Mouse (Mus musculus) limb, embryonic 11.5 days (tissue): ENCODE data around the gene Tapbpl. TPM values are rescaled to one million over a fixed set of nuclear protein-coding genes. Genes with fewer than 3 reads are reported as not detected.

Experiments used
- ATAC-seq: fragments of 200-750 bp; cut with Nextera tagmentation; 2 replicates; pipeline ENCODE4 v1.8.0; 2017; ENCODE audit warnings: low read depth; ENCODE audit not compliant: insufficient number of reproducible peaks, low FRiP score, low TSS enrichment
- DNase-seq: peaks from one replicate; pipeline ENCODE4 v3.0.0-alpha.2; 2015; ENCODE audit warnings: low spot score
- H3K27ac ChIP-seq: fragments of 300-500 bp; sonication (generic); replicated peaks from 2 replicates; pipeline ENCODE4 v1.5.1; 2014; ENCODE audit warnings: low read depth, mild to moderate bottlenecking, low read length
- H3K27me3 ChIP-seq: fragments of 300-500 bp; sonication (generic); 2 replicates; pipeline ENCODE4 v1.6.1; 2014; ENCODE audit warnings: mild to moderate bottlenecking, low read length, mixed read lengths; ENCODE audit not compliant: control insufficient read depth, insufficient read depth
- H3K36me3 ChIP-seq: fragments of 300-500 bp; sonication (generic); 2 replicates; pipeline ENCODE4 v1.6.1; 2014; ENCODE audit warnings: mild to moderate bottlenecking, low read length, moderate library complexity, mixed read lengths; ENCODE audit not compliant: control insufficient read depth, insufficient read depth
- H3K4me1 ChIP-seq: fragments of 300-500 bp; sonication (generic); 2 replicates; pipeline ENCODE4 v1.6.1; 2014; ENCODE audit warnings: low read length, mixed read lengths; ENCODE audit not compliant: control insufficient read depth, insufficient read depth
- H3K4me2 ChIP-seq: fragments of 300-500 bp; sonication (generic); 2 replicates; pipeline ENCODE4 v1.6.1; 2014; ENCODE audit warnings: low read depth, mild to moderate bottlenecking, moderate library complexity; ENCODE audit not compliant: severe bottlenecking
- H3K4me3 ChIP-seq: fragments of 300-500 bp; sonication (generic); 2 replicates; pipeline ENCODE4 v1.5.1; 2014; ENCODE audit warnings: low read depth, low read length
- H3K9ac ChIP-seq: fragments of 300-500 bp; sonication (generic); 2 replicates; pipeline ENCODE4 v1.6.1; 2014; ENCODE audit warnings: mild to moderate bottlenecking, low read length
- H3K9me3 ChIP-seq: fragments of 300-500 bp; sonication (generic); 2 replicates; pipeline ENCODE4 v1.6.1; 2016; ENCODE audit warnings: low read length; ENCODE audit not compliant: control insufficient read depth
- WGBS: fragments of 180-500 bp; shearing (Covaris S2); extraction: QIAGEN DNeasy Blood & Tissue Kit; methylation state at CpG from one replicate; pipeline ENCODE4 v1.1.7; 2014; 5-methylcytosine and 5-hydroxymethylcytosine counted together
- polyA plus RNA-seq: library from polyadenylated mRNA; unstranded; fragments of >200 nt; fragmentation: Nextera tagmentation; extraction: Ambion mirVana; gene quantifications from 2 replicates; pipeline ENCODE4 v1.2.1, GENCODE M21; 2014

Tapbpl gene
- polyA plus RNA-seq, 1 experiment from 2014 or later = 0.87 TPM

DNA sequence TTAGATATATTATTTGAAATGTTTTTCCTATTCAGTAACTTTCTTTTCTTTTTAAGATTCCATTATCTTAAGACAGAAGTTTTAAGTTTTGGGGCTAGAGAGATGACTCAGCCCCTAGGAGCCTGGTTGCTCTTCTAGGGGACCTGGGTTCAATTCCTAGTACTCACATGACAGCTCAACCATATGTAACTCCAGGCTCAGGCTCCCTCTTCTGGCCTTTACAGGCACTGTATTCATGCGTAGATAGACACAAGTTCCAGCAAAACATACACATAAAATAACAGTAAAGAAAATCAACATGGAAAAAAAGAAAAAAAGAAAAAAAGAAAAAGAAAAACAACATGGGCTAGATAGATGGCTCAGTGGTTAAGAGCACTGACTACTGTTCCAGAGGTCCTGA lies 21.2 kb downstream of the Tapbpl start:
- WGBS = 87% methylated on average over 1 of the region's 1 CpGs
- 0 out of 2 replicates have a peak, but pooled peaks cover 3% of the 10 kb centered on the region for H3K27me3 ChIP-seq

DNA sequence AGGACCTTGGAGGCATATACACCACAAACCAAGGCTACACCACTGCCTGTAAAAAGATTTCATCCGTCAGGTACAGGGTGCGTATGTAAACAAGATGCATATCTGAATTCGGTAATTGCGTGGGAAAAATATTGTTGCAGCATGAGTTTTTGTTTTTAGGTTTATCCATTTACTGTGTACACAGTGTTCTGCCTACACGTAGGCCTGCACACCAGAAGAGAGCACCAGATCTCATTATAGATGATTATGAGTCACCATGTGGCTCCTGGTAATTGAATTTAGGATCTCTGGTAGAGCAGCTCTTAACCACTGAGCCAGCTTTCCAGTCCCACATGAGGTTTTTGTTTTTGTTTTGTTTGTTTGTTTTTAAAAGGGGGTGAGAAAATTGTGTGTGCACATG lies 34.5 kb downstream of the Tapbpl start:
- Histone ChIP-seq H3K4me3 (no peak overlapping the region), H3K9ac (no peak overlapping the region), H3K27ac (no peak overlapping the region), H3K9me3 (no peaks in the 10 kb centered on the region), H3K36me3 (peaks cover 10% of the 10 kb centered on the region), H3K27me3 (no peaks in the 10 kb centered on the region), H3K4me2 (no peak overlapping the region), H3K4me1 (peaks cover 3% of the 10 kb centered on the region; the same call in 1 of the 2 replicates)
- no peak for ATAC-seq
- 90% methylated on average over 5 of the region's 5 CpGs for WGBS
- DNase-seq = no peak

More for the DNA sequence above, 21.2 kb downstream of the Tapbpl start:
- Histone ChIP-seq H3K9me3 (no peaks in the 10 kb centered on the region), H3K27ac (no peak overlapping the region), H3K4me1 (no peaks in the 10 kb centered on the region), H3K4me3 (no peak overlapping the region), H3K4me2 (no peak overlapping the region), H3K36me3 (no peaks in the 10 kb centered on the region), H3K9ac (no peak overlapping the region)
- no peak for ATAC-seq
- DNase-seq = no peak

DNA sequence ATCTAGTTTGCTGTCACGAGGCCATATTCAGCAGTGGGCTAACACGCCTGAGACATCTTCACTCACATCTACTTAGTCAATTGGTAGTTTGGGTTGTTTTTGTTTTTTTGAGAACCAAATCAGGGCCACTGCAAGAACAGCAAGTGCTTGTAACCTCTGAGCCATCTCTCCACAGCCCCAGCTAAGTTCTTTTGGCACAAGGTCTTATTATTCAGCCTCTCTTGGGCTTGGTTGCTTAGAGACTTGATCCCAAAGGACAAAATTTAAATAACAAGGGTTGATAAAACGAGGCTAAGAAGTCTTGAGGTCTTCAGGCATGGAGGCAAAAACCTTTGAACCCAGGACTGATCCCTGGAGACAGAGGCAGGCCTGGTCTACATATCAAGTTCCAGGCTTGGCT lies 35.4 kb downstream of the Tapbpl start:
- 71% methylated on average over 3 of the region's 3 CpGs for WGBS
- no peak overlapping the region for H3K4me3 ChIP-seq
- no peak for DNase-seq
- H3K27ac ChIP-seq = no peak overlapping the region
- no peak overlapping the region for H3K4me2 ChIP-seq
- peaks cover 10% of the 10 kb centered on the region for H3K36me3 ChIP-seq
- no peaks in the 10 kb centered on the region for H3K27me3 ChIP-seq
- H3K4me1 ChIP-seq = peaks cover 3% of the 10 kb centered on the region; the same call in 1 of the 2 replicates
- no peaks in the 10 kb centered on the region for H3K9me3 ChIP-seq
- no peak for ATAC-seq
- H3K9ac ChIP-seq = no peak overlapping the region

DNA sequence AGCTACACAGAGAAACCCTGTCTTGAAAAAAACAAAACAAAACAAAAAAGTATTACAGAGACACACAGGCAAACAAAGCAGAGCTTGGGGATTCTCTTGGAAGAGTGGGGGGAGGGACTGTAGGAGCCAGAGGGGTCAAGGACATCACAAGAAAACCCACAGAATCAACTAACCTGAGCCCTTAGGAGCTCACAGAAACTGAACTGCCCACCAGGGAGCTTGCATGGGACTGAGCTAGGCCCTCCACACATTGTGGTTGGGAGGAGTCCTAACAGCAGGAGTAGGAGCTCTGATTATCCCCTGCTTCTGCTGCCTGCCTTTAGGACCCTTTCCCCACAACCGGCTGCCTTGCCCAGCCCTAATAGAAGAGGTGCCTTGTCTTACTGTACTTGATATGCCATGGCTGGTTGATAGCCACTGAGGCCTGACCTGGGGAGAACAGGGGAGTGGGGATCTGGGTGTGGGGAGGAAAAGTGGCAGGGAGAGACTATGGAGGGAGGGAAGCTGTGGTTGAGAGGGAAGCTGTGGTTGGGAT lies 36.1 kb downstream of the Tapbpl start:
- no peak for DNase-seq
- H3K9me3 ChIP-seq = no peaks in the 10 kb centered on the region
- H3K36me3 ChIP-seq = peaks cover 10% of the 10 kb centered on the region
- 48% methylated on average over 1 of the region's 1 CpGs for WGBS
- no peak overlapping the region for H3K9ac ChIP-seq
- peaks cover 3% of the 10 kb centered on the region; the same call in 1 of the 2 replicates for H3K4me1 ChIP-seq
- H3K27ac ChIP-seq = no peak overlapping the region
- H3K4me3 ChIP-seq = no peak overlapping the region
- ATAC-seq = no peak
- H3K4me2 ChIP-seq = no peak overlapping the region
- no peaks in the 10 kb centered on the region for H3K27me3 ChIP-seq

DNA sequence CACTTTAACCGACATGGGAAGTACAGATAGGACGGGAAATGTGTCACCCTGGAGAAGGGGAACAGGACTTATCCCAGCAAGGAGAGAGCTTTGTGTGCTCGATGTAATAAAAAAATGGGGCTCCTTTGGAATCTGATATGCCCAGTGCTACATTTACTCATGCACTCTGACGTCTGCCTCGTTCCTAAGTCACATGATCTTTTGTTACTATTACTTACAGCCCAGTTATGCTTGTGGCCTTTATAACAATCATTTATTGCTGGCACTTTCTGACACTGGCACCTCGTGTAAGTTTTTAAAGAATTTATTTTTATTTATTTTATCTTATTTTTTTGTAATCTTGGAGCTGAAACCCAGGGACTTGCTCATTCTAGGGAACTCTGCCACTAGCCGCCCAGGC lies 38.3 kb downstream of the Tapbpl start:
- Histone ChIP-seq H3K4me1 (peaks cover 3% of the 10 kb centered on the region; the same call in 1 of the 2 replicates), H3K36me3 (peaks cover 19% of the 10 kb centered on the region), H3K4me2 (no peak overlapping the region), H3K27ac (no peak overlapping the region), H3K4me3 (no peak overlapping the region), H3K27me3 (no peaks in the 10 kb centered on the region), H3K9me3 (no peaks in the 10 kb centered on the region), H3K9ac (no peak overlapping the region)
- no peak for ATAC-seq
- no peak for DNase-seq
- 78% methylated on average over 7 of the region's 7 CpGs for WGBS

DNA sequence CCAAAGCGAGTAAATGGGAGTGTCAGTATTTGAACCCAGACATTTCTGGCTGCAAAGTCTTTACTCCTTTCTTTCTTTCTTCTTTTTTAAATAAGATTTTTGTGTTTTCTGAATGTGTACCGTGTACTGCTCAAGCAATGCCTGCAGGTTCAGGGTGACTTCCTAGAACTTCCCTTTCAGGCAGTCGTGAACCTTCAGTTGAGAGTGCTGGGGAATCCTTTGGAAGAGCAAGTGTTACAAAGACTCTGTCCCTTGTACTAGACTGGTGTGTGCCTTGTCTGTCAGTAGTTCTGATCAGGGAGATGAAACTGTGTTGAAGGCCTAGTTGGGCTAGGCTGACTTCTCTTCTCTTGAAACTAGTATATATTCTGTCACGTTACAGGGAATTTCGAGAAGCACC lies 38.8 kb downstream of the Tapbpl start:
- Histone ChIP-seq H3K4me1 (peaks cover 3% of the 10 kb centered on the region; the same call in 1 of the 2 replicates), H3K9ac (peak overlapping the region; percentile 89), H3K4me2 (peak overlapping the region; percentile 84), H3K27me3 (no peaks in the 10 kb centered on the region), H3K36me3 (peaks cover 20% of the 10 kb centered on the region), H3K27ac (no peak overlapping the region), H3K4me3 (peak overlapping the region; percentile 75), H3K9me3 (no peaks in the 10 kb centered on the region)
- WGBS = 49% methylated on average over 5 of the region's 5 CpGs
- no peak for DNase-seq
- no peak for ATAC-seq

DNA sequence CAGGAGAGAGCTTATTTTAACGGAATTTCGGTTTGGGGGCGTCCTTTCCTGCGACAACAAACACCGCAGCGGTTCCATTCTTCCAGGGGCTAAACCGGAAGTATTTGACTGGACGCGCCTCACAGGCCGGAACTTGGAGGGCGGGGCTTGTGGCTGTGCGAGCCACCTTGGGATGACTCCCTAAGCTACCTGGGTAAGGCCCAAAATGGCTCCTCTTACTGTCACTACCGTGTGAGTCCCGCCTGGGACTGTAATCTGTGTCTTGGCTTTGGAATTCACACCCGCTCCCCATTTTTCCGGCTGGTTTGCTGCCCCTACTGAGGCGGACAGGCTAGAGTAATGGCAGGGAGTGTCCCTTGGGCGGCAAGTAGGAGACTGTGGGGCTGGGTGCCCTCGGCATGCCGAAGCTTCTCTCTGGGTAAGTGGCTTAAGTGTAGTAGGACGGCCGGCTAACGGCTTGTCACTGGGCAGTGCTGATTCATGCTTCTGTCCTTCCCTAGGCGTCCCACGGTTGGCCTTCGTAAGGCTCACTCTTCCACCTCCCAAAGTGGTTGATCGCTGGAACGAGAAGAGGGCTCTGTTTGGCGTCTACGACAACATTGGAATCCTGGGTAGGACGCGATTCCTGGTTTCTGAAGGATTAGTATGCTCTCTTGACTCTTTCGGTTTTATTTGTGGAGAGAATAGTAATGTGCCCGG lies 39.5 kb downstream of the Tapbpl start:
- H3K4me2 ChIP-seq = peak overlapping the region; percentile 84
- no peaks in the 10 kb centered on the region for H3K9me3 ChIP-seq
- DNase-seq (peak; percentile 93), ATAC-seq (peak; percentile 92)
- peak overlapping the region; percentile 89 for H3K9ac ChIP-seq
- peaks cover 3% of the 10 kb centered on the region; the same call in 1 of the 2 replicates for H3K4me1 ChIP-seq
- peak overlapping the region; percentile 99 for H3K27ac ChIP-seq
- no peaks in the 10 kb centered on the region for H3K27me3 ChIP-seq
- H3K36me3 ChIP-seq = peaks cover 24% of the 10 kb centered on the region
- WGBS = under 1% methylated on average over 34 of the region's 34 CpGs
- peak overlapping the region; percentile 75 for H3K4me3 ChIP-seq

DNA sequence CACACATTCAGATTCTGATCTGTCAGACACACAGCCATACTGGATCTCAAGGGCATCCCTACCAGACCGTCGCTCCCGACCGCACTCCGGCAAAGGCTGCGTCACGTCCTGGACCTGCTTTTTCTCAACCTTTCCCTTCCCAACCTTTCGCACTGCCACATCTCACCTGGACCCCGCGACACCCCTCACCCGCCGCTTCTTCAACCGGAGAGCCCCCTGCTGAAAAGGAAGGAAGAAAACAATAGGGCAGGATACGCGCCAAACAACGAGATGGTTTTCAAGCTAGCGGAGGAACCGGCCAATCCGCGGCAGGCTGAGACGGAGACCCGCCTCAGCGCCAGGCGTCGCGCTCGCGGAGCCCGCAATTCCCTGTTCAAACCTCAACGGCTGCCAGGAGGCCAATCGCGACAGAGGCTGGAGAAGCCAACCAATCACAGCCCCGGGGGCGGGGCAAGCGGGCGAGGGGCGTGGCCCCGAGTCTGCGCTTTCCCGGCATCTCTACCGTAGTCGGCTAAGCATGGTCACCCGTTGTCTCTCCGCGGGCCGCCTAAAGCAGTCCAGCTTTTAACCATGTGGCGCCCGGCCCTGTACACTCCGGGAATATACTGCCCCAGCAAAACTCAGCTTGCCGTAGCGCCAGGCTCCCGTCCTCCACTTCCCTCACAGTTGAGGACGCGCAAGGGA lies 40.2 kb downstream of the Tapbpl start, which contains the start of the genes Ncapd2 and Mrpl51:
Ncapd2 (minus strand) TSS at position 370 of the 684 bp plus-strand sequence.
Mrpl51 (plus strand) TSS at position 470 of the 684 bp plus-strand sequence.
- H3K27ac ChIP-seq = peak within 1 kb of the TSS; percentile 99
- no peaks in the 10 kb centered on the region for H3K27me3 ChIP-seq
- peaks cover 31% of the 10 kb centered on the region for H3K36me3 ChIP-seq
- under 1% methylated on average over 54 of the region's 54 CpGs for WGBS
- no peaks in the 10 kb centered on the region for H3K9me3 ChIP-seq
- peak; percentile 96 for ATAC-seq
- H3K4me3 ChIP-seq = peak within 1 kb of the TSS; percentile 75
- peak within 1 kb of the TSS; percentile 89 for H3K9ac ChIP-seq
- H3K4me2 ChIP-seq = peak within 1 kb of the TSS; percentile 84
- H3K4me1 ChIP-seq = peaks cover 3% of the 10 kb centered on the region; the same call in 1 of the 2 replicates
- peak; percentile 98 for DNase-seq
